Mouse (Mus musculus) activated CD4-positive, CD25-positive, alpha-beta regulatory T cell, adult 4 months (primary cell): ENCODE results near the gene BC029722. TPM values are rescaled to one million over a fixed set of nuclear protein-coding genes. Genes with fewer than 3 reads are reported as not detected.

ENCODE experiments used
- ATAC-seq: one replicate; pipeline ENCODE4 v1.8.0; 2017
- polyA plus RNA-seq, 2 experiments: library from polyadenylated mRNA; unstranded; fragments of 100-300 nt; shearing (Covaris generic); gene quantifications; one replicate each; pipeline ENCODE4 v1.2.1; 2017

Gene BC029722
- polyA plus RNA-seq, 2 experiments from 2014 or later: 14.5 to 18.7 TPM

GRCm38 (mm10) chr2:155778004-155778403 lies 41.2 kb downstream of the BC029722 start:
- no peak for ATAC-seq

- ATAC-seq: no peak
These were observed 41.6 kb downstream of the BC029722 start for GRCm38 (mm10) chr2:155777688-155777985.

GRCm38 (mm10) chr2:155776824-155777687 lies 42.2 kb downstream of the BC029722 start:
- no peak for ATAC-seq

GRCm38 (mm10) chr2:155775685-155776263 lies 43.5 kb downstream of the BC029722 start:
- ATAC-seq: no peak

GRCm38 (mm10) chr2:155774927-155775684 lies 44.1 kb downstream of the BC029722 start, which contains the start of gene Mmp24:
Gene Mmp24, plus strand, starts transcription at chr2:155775342.
- no peak for ATAC-seq

GRCm38 (mm10) chr2:155774261-155774926 lies 44.8 kb downstream of the BC029722 start:
- ATAC-seq: no peak

- no peak for ATAC-seq
These were observed 45.6 kb downstream of the BC029722 start for GRCm38 (mm10) chr2:155773664-155774063.

Other genes with a start within 250 kb of the BC029722 start
- 10 to 100 TPM; 13.8 to 15.7 TPM for gene Gss, start 226.6 kb downstream of the BC029722 start, polyA plus RNA-seq
- not detected for gene Myh7b, start 208.2 kb downstream of the BC029722 start, polyA plus RNA-seq
- 10 to 100 TPM; 55.4 to 66.2 TPM for gene Trpc4ap, start 127.0 kb downstream of the BC029722 start, polyA plus RNA-seq
- 10 to 100 TPM; 39.9 to 45.0 TPM for gene Edem2, start 90.0 kb downstream of the BC029722 start, polyA plus RNA-seq
- gene Gm17581, start 83.6 kb downstream of the BC029722 start, polyA plus RNA-seq: not detected
- gene Procr, start 68.3 kb downstream of the BC029722 start, polyA plus RNA-seq: not detected
- gene Mmp24, start 44.1 kb downstream of the BC029722 start, polyA plus RNA-seq: under 1 TPM in 1 of 2 experiments, not detected in 1; 0.11 TPM
- 10 to 100 TPM; 73.4 to 81.2 TPM for gene Eif6, start 7.5 kb upstream of the BC029722 start, polyA plus RNA-seq
- gene Fam83c, start 15.4 kb upstream of the BC029722 start, polyA plus RNA-seq: not detected
- gene Uqcc1, start 110.9 kb upstream of the BC029722 start, polyA plus RNA-seq: 10 to 100 TPM; 23.1 to 34.2 TPM
- not detected for gene Gm15557, start 121.3 kb upstream of the BC029722 start, polyA plus RNA-seq
- gene Gdf5, start 125.9 kb upstream of the BC029722 start, polyA plus RNA-seq: not detected
- 10 to 100 TPM; 44.8 to 51.3 TPM for gene Cep250, start 137.0 kb upstream of the BC029722 start, polyA plus RNA-seq
- 1 to 10 TPM; 1.6 TPM for gene 6430550D23Rik, start 188.6 kb upstream of the BC029722 start, polyA plus RNA-seq
- gene Ergic3, start 188.6 kb upstream of the BC029722 start, polyA plus RNA-seq: 100 to 1,000 TPM; 113 to 142 TPM
- not detected for gene Fer1l4, start 233.5 kb upstream of the BC029722 start, polyA plus RNA-seq
- not detected for gene Spag4, start 245.7 kb upstream of the BC029722 start, polyA plus RNA-seq